Mouse (Mus musculus): Measurements from ENCODE around the gene Pcyt1b.

The Pcyt1b gene

DNA sequence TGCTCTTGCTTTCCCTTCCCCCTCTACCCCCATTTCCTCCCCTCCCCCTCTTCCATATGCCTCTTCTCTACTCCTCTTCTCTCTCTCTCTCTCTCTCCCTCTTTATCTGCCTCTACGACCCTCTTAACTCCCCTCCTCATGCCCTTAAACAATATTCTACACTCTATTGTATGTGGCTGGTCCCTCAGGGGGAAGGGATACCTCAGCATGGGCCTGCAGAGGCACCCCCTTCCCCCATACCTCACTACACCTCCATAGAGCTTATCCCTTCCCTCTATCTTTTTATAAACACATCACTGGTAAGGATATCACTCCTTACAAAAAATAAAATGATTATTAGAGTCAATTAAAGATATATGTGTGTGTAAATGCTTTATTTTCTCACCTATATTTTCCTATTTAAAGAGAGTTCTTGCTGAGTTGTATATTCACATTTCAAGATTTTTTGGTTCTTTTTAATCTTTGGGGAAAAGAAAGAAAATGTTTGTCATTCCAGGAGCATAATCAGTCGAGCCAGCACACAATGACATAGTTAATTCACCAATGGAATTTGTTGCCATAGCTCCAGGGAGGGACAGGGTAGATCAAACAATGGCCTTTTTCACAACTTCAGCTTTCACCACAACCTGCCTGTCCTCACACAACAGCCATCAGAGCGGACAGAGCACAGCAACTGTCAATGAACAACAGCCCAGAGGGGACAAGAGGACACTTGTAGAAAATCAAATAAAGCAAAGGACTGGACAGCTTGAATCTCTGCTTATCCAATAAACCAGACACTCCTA, at the start of gene Pcyt1b:
TSS of gene Pcyt1b (plus strand) at position 646 of the 785 bp plus-strand sequence.
- DNase-seq (ENCODE audit: low spot score in 2 of 2): no peak

DNA sequence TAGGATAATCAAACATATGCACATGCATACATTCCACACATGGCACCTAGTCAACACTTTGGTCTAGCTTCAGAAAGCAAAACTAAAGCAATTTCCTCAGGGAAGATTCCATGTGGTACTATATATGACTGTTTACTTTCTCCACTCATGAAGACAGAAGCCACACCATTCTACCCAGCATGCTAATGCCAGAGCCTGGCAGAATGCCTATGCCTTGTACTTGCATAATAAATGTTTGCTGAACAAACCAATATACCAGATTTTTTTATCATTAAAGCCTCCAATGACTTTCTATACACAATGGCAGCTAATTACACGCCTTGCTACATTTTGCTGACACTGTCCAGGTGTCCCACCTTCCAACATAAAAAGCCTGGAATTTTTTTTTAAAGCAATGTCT, 24.4 kb upstream of the Pcyt1b start:
- no peak for DNase-seq (ENCODE audit: low spot score in 2 of 2)

DNA sequence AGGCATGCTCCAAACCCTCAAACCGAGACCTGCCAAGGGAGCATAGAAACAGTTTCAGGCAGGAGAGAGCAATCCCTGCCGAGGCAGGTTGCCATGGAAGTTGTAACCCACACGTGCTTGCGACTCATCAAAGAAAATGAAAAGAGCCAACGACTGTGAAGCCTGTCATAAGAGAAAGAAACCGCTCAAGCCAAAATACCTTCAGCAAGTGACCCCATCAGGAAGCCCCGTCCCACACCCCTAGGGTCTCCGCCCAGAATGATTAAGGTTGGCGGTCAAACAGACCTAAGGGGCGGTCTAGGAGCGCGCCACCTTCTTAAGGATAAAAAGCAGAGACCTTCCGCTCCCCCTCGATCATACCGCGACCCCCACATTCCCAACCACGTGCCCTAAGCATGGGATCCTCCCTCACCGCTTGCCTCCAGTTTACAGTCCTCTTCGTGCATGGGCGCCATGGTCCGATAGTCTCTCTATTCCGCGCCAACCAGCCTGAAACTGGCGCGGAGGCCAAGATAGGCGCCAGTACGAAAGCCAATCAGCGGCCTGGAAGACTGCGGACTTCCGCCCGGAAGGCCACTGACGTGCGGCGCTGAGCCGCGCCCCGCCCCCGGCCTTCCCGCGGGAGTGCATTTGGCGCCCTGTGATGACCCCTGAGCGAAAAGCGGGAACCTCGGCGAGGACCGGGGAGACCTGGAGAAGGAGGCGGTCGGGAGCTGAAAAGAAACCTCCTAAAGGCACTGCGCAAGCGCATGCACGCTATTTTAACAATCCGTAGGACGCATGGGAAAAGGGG, 22.8 kb upstream of the Pcyt1b start, which contains the start of gene Pola1:
TSS of gene Pola1 (minus strand) at position 499 of the 793 bp plus-strand sequence.
- DNase-seq (ENCODE audit: low spot score in 2 of 2): peak; percentile 80 to 85

DNA sequence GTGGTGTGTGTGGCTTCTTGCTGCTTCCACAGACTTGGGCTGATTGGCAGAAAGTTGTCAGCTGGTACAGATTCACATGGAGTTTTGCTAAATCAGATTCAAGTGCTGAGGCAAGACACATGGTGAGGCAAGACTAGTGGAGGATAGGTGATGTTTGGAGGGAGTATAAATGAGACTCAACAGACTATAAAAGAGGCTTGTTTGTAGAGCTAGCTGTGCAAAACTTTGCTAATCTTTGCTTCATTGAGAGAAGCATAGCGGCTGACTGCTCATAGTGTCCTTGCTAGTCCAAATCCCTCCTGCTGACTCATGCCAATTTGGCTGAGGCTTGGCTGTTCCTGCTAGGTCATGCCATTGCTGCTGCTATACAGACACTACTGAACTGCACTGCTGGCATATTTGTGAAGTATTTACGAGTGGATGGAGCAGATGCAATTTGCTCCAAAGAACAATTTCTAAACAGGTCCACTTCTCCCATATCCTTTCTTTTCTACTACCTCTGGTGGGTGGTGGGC, 19.7 kb upstream of the Pcyt1b start:
- no peak for DNase-seq (ENCODE audit: low spot score in 2 of 2)

DNA sequence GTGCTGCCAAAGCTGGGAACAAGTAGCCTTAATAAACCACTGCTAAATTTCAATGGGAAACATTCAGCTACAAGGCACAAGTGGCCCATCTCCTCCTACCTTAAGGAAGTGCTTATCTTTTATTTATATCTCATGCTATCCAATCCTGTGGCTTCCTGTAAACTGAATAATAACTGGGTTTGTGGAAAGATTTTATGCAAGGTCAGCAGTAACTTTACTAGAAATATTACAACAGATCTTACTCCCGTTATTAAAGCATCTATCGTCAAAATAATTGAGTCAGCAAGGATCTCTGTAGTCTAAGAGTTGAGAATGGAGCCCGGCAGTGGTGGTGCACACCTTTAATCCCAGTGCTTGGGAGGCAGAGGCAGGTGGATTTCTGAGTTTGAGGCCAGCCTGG, 11.1 kb upstream of the Pcyt1b start:
- DNase-seq (ENCODE audit: low spot score in 2 of 2): no peak

DNA sequence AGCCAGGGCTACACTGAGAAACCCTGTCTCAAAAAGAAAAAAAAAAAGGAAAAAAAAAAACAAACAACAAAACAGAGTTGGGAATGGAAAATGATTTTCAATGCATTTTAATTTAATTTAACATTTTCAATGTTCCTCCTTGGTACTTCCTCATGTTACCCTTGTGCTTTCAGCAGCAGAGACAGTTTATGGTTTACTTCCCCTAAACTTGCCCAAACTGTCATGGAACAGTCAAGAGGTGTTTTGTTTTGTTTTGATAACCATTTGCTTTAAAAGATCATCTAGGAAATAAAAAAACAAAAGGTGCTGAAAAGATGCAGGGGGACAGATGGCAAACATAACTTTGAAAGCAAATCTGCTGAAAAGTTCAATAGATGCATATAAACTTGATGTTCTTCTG, 10.6 kb upstream of the Pcyt1b start:
- no peak for DNase-seq (ENCODE audit: low spot score in 2 of 2)

DNA sequence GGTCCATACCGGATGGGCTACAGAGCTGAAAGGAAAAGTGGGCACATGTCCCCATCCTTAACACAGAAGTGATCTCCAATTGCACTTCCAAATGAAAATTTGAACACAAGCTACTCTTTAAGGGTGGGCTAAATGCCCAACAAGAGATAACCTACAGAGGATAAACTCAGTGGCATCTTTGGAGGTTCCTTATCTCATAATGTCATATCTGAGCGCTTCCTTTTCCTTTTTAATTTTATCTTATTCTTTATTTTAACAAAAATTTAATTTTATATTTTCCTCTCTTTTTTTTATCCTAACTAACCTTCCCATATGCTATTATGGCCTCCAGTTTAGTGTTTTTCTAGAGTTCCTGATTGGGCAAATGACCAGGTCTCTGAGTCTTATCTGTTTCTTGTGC, 3.9 kb upstream of the Pcyt1b start:
- DNase-seq (ENCODE audit: low spot score in 2 of 2): no peak

DNA sequence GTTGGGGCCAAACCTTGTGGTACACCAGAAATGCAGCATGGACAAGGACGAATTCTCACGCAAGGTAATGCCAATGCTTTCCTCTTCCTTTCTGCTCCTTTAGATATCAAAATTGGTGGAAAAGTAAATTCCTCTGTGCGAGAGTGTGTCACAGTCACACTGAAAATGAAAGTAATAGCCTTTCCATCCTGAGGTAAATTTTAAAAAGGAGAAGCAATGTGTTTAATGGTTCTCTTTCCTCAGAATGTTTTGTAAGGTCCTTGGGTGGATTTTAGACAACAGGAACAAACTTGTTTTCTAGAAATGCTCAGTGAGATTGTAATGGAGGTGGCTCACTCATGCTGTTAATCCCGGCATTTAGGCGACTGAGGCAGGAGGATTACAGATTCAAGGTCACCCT, 490 bp downstream of the Pcyt1b start:
- no peak for DNase-seq (ENCODE audit: low spot score in 2 of 2)

DNA sequence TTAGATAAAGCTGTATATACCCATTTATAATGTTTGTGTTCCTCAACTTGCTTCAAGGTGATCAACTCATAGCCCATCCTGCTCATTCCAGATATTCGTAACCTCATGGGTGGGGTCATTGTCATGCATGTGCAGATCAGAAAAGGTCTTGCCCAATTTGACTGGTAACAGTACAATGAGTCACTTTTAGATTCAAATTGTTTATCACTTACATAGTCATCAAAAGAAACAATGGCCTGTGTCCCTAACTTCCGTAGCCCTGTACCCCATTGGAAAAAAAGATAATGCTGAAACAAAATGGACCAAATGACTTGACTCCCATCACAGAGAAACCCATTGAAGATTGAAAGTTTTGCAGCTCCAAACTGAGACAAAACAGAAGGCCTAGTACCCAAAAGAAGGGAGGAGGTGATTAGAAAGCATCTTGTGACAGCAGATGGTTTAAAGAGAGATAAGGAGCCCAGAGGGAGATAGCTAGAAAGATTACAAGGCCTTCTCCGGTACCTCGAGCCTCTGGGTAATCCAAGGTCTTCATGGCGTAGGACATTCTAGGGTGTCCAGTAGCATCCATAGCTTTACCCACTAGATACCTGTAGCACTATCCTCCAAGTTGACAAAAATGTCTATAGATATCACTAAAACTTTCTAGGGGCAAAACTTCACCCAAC, 9.4 kb downstream of the Pcyt1b start:
- no peak for DNase-seq (ENCODE audit: low spot score in 2 of 2)

DNA sequence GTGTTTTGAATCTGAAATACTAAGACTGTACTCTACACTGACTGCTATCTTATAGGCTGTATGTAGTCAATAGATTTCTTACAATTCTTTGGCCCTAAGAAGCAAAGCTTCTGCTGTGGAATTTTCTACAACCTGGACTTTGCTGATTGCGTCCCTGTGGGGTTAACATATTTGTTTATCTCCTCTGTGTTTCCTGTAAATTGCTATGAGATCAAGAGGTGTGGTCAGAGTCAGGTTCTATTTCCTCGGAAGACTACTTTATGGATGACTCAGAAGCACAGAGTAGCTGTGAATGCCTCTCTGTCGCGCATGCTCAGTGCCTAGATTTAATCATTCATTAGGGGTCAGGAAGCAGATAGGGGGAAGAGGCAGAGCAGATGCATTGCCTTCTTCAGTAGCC, 10.1 kb downstream of the Pcyt1b start:
- no peak for DNase-seq (ENCODE audit: low spot score in 2 of 2)

DNA sequence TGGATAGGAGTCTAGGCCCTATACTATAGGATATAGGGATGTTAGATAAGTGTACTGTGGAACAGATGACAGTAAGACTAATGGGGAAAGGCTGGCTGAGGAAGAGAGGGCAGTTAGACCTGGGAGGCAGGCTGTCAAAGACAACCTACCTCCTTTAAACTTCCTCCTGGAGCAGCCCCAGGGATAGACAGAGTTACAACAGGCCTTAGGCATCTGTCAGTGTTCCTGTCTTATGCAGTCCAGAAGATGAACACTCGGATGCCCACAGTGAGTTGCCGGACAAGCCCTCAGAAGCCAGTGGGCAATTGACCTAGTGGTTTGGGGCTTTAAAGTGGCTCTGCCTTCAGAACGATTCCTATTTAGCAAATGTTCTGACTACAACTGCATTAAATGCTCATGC, 19.8 kb downstream of the Pcyt1b start:
- no peak for DNase-seq (ENCODE audit: low spot score in 2 of 2)

DNA sequence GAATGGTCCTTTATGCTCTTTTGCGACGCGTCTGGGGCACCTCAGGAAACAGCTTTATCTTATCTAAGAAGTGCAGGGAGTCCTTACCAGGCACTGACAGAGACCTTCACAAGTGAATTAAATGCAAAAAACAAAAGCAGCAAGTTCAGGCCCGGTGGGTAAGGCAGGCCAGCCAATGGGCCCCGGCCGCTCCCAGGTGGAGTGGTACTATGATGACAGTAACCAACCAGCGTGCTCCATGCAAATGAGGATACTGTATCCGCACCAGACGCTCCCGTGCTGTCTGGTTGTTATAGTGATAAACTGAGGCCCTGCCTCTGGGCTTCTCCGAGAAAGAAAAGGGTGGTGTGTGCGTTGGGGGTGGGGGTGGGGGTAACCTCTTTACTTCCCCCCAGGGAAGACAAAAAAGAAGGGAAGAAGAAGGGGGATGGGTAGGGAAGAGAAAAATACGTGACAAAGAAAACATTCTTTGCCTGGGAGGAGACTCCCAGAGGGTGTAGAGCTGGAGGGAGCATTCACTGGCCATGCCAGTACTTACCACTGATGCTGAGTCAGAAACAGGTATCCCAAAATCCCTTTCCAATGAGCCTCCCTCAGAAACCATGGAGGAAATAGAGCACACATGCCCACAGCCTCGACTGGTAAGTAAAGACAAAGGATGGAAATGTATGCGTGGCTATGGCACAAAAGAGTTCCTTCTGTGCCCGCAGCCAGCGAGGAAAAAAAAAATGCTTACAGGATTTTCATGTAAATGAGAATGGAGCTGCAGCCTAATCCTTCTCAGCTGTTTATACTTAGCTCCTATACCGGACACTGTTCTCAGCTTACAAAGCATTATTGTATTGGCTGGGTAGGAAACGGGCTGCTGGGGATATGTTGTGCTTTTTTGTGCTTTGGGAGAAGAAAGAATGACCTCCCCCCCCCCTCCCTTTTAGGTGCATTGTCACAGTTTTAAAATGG, 20.5 kb downstream of the Pcyt1b start:
- peak; percentile 77 to 81 for DNase-seq (ENCODE audit: low spot score in 2 of 2)

DNA sequence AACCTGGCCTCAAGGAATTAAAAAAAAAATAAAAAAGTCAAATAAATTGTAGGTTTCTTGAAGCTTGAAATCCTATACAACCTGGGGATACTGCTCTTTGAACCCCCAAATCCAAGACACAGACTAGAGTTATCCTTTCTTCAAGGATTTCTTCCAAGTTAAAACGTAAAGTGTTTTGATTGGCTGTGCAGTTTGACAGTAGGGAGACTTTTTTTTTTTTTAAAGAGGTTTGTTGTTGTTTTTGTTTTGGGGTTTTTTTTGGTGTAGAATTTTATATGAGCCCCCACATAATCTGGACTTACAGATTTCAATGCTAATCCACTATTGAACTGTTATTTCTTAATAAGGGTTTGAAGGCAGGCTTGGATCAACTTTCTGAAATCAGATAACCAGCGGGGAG, 21.6 kb downstream of the Pcyt1b start:
- DNase-seq (ENCODE audit: low spot score in 2 of 2): no peak

DNA sequence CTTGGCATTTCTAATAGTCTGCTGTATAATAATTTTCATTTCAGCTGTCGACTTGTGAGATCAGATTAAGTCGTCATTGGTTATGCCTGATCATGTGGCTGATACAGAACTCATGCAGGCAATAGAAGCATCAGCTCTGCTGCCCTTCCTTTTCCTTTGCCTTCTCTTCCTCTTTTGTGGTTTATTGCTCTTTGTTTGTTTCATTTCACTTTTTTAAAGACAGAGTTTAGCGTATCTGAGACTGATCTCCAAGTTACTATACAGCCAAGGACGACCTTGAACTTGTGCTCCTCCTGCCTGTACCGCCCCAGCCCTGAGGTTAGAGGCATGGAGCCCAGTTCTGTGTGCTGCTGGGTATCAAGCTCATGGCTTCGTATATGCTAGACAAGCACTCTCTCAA, 34.6 kb downstream of the Pcyt1b start:
- DNase-seq (ENCODE audit: low spot score in 2 of 2): no peak

DNA sequence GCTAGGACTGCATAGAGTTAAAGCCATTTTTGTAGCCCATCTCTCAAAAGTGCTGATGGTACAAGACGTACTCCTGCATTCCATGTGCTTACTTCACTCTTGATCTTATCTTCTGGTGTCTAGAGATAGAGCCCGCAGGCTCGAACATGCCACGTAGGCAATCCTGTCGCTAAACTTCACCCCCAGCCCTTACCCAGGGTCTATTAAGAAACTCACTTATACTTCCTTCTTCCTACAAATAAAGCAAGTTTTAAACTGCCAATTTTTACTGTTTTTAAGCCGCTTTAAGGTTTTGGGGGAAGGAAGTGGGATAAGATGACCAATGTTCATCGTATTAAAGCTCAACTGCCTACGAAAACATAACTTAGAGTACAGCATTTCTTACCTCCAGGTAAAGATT, 36.0 kb downstream of the Pcyt1b start:
- no peak for DNase-seq (ENCODE audit: low spot score in 2 of 2)

DNA sequence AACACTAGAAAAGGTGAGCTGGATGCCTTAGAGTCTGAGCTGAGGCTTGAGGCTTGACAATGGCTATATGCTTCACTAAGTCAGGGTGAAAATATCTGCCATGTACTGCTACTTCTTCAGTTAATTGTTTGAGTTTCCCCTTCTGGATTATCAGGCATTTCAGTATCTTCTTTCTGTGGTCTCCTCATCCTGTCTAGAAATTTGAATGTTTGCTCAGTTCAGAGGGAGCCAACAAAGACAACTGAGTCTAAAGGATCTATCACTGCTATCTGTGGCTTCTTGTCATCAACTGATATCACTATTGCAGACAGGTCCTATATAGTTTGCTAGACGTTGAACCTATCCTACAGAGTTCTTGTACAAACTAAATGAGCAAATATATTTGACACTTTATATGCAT, 42.9 kb downstream of the Pcyt1b start:
- DNase-seq (ENCODE audit: low spot score in 2 of 2): no peak

DNA sequence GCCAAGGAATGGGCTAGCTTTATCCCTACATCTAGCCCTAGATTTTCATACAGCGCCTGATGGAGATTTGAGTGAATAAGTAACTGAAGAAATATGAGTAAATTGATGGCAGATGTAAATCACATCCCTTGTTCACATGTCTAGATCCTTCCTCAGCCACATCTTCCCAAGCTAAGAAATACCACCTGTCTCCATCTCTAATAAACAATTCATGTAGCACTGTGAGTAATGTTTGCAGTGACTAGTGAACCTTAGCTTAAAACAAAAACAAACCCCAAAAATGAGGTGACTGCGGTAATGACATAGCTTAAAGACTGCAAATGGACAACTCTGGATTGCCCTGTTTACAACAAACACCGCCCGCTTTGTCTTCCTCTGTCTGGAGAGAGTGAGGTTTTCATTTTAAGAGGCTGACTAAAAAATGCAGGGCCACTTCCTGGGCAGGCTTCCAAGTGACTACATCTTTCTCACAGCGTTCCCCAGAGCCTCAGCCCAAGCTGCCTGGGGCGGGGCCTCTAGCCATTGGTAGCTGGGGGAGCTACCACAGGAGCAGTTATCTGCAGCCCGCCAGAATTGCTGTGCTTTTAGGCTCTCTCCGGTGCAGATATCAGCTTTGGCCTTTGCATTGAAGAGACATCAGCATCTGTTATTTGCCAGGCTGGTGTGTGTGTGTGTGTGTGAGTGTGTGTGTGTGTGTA, 46.0 kb downstream of the Pcyt1b start:
- peak; percentile 77 to 78 for DNase-seq (ENCODE audit: low spot score in 2 of 2)

DNA sequence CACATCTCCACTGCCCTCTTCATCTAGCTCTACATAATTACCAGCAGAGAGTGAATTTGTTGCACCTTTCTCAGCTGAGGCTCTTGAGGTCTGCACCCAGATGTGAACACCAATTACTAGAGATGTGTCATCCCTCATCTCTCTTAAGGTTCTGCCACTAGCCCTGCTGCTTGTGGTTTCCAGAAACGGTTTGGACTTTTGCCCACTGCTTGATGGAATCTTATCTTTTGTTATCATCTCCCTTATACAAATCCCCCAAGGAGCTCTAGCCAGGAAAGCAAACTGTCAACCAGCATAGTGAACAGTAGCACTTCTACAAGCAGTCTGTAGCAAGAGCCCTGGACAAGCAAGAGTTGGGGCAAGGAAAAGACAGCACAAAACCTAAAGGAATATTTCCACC, 57.9 kb downstream of the Pcyt1b start:
- DNase-seq (ENCODE audit: low spot score in 2 of 2): no peak

DNA sequence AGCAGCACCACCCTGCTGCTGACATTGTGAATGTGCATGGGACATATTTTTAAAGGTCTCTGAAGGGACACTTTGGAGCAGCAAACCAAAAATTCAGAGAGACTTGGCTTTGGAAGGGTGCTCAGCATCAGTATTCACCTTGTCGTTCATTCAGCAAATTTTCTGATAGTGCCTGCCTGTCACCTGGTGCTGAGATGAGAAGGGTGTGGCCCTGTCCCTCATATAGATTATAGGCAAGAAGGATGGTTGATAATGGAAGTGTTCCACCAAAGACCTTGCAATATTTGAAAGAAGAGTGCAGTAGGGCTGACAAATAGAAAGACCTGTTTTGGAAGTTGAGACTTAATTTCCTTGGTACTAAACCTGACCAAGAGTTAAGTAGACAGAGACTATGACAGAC, 74.9 kb downstream of the Pcyt1b start:
- no peak for DNase-seq (ENCODE audit: low spot score in 2 of 2)

DNA sequence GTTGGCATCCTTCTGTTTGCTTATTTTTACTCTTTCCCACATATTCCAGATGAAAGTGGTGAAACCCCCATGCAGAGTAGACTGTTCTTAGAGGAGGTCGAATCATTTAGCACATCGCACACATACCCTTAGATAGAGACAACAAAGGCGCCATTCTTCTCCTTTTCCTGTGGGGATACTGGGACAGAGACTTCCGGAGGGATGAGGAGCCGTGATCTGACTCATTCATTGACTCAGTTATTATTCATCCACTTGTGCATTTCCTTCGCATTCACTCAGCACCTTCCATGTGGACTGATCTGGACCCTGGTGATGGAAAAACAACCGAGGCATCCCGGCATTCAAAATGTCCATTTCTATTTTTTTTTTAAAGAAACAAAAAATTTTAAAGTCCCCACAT, 76.2 kb downstream of the Pcyt1b start:
- DNase-seq (ENCODE audit: low spot score in 2 of 2): no peak

DNA sequence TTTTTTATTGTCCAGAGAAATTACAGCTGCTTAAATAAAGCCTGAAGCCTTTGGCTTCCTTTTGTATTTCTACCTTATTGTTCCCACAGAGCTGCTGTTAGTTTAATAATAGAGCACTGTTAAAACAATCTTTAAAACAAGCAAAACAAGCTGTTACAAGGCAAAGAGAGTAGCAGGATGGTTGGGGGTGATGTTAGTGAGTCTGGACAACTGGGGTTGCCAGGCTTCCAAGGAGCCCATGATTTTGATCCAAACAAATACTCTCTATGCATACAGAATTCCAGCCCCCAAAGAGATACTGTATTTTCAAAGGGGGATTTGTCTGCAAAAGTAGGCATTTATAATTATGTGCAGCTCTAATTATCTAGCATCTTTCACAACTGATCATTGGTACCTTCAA, 77.7 kb downstream of the Pcyt1b start:
- no peak for DNase-seq (ENCODE audit: low spot score in 2 of 2)

All from spleen, postnatal 4 days (tissue).